8 mouse cellular contexts compared by ENCODE assay signal in the genomic region with DNA sequence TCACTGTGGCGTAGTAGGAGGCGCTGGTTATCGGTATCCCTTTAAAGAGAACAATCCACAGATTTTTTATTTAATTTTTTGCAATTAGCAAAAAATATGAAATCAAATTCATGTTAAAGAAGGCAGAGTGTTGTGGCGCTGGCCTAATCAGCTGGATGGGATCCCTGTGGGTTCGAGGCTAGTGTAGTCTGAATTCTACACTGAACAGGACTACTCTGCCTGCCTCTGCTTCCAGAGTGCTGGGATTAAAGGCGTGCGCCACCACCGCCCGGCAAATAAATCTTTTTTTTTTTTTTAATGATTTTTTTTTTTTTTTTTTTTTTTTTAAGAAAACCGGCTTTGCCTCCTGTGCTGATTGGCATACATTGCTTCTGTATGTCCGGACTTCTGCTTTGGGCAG. TPM values are rescaled to one million over a fixed set of nuclear protein-coding genes. Genes with fewer than 3 reads are reported as not detected.
DNase-seq lines count a peak whose midpoint lies in the region; ATAC-seq and TF ChIP-seq lines count a peak whose summit lies in the region.

No protein-coding gene starts in this region.

- H3K4me1 ChIP-seq in kidney, adult 2 months (ENCODE audit: control insufficient read depth, insufficient read depth, low read length) = peaks cover 9% of the 10 kb centered on the region; the same call in 1 of the 2 replicates
- H3K4me1 ChIP-seq in brown adipose tissue, adult 24 weeks (ENCODE audit: control insufficient read depth, insufficient read depth, insufficient read length, low read length) = peaks cover 5% of the 10 kb centered on the region; the same call in 1 of the 2 replicates
- H3K4me1 ChIP-seq in hindbrain, embryonic 14.5 days (replicated peaks; ENCODE audit: control insufficient read depth, insufficient read depth, low read length) = peaks cover 3% of the 10 kb centered on the region; the same call in 1 of the 2 replicates
- H3K4me1 ChIP-seq in midbrain, embryonic 14.5 days (ENCODE audit: control insufficient read depth, insufficient read depth, low read length) = peaks cover 4% of the 10 kb centered on the region; the same call in 1 of the 2 replicates

- H3K9me3 ChIP-seq in hindbrain, embryonic 14.5 days (ENCODE audit: control insufficient read depth, low read length) = peaks cover 18% of the 10 kb centered on the region
- H3K9me3 ChIP-seq in midbrain, embryonic 14.5 days (ENCODE audit: control insufficient read depth, low read length) = peaks cover 18% of the 10 kb centered on the region

- 39% methylated on average over 11 of the region's 11 CpGs for WGBS in kidney, adult 2 months
- WGBS in hindbrain, embryonic 14.5 days = 52% methylated on average over 10 of the region's 11 CpGs
- WGBS in midbrain, embryonic 14.5 days = 50% methylated on average over 11 of the region's 11 CpGs

- no peaks in the 10 kb centered on the region for H3K27me3 ChIP-seq in kidney, adult 2 months (replicated peaks; ENCODE audit: control insufficient read depth, insufficient read depth, low read length)
- H3K27me3 ChIP-seq in hindbrain, embryonic 14.5 days (ENCODE audit: control insufficient read depth, insufficient read depth, low read length) = no peaks in the 10 kb centered on the region
- H3K27me3 ChIP-seq in midbrain, embryonic 14.5 days (ENCODE audit: control insufficient read depth, insufficient read depth, low read length) = no peaks in the 10 kb centered on the region

- no peak overlapping the region for H3K27ac ChIP-seq in kidney, adult 2 months (ENCODE audit: insufficient read depth, low read depth, low read length)
- H3K27ac ChIP-seq in brown adipose tissue, adult 24 weeks (replicated peaks; ENCODE audit: low read depth, low read length) = no peak overlapping the region
- no peak overlapping the region for H3K27ac ChIP-seq in hindbrain, embryonic 14.5 days
- no peak overlapping the region for H3K27ac ChIP-seq in midbrain, embryonic 14.5 days (replicated peaks; ENCODE audit: low read depth, low read length)

- H3K4me2 ChIP-seq in hindbrain, embryonic 14.5 days (replicated peaks) = peak overlapping the region; percentile 87
- peak overlapping the region; percentile 92 for H3K4me2 ChIP-seq in midbrain, embryonic 14.5 days (ENCODE audit: low read length)

- ATAC-seq in hindbrain, embryonic 14.5 days (ENCODE audit: low FRiP score) = peak; percentile 68; the same call in 1 of the 2 replicates
- ATAC-seq in midbrain, embryonic 14.5 days (ENCODE audit: low FRiP score, low TSS enrichment) = no peak
- no peak for ATAC-seq in megakaryocyte progenitor cell, adult 5-6 weeks (replicated peaks; ENCODE audit: poor library complexity)

- intact Hi-C loops in gastrocnemius, postnatal 14 days (cut with DNase I; ENCODE audit: low total_unique reads) = loop anchor here (10.0 kb wide), 1 partner anchor 230 kb away; a partner anchor contains a TSS

- no peak for TF ChIP-seq POLR2A in kidney, adult 2 months (IDR thresholded peaks at IDR 0.05; ENCODE audit: low read depth, low read length)

- TF ChIP-seq CTCF in kidney, adult 2 months (conservative IDR thresholded peaks at IDR 0.05; ENCODE audit: insufficient read depth, insufficient read length, low read depth, low read length) = no peak

- peak overlapping the region; percentile 65 for H3K4me3 ChIP-seq in kidney, adult 2 months (ENCODE audit: insufficient read depth, low read depth, low read length)
- H3K4me3 ChIP-seq in brown adipose tissue, adult 24 weeks (ENCODE audit: insufficient read depth, low read depth, low read length) = peak overlapping the region; percentile 79
- H3K4me3 ChIP-seq in hindbrain, embryonic 14.5 days (replicated peaks; ENCODE audit: low read length) = peak overlapping the region; percentile 67
- H3K4me3 ChIP-seq in midbrain, embryonic 14.5 days (replicated peaks; ENCODE audit: low read depth, low read length) = peak overlapping the region; percentile 71

- H3K36me3 ChIP-seq in kidney, adult 2 months (ENCODE audit: control insufficient read depth, insufficient read depth, low read length) = peaks cover 9% of the 10 kb centered on the region
- peaks cover 35% of the 10 kb centered on the region for H3K36me3 ChIP-seq in hindbrain, embryonic 14.5 days (replicated peaks; ENCODE audit: control insufficient read depth, insufficient read depth)
- H3K36me3 ChIP-seq in midbrain, embryonic 14.5 days (ENCODE audit: control insufficient read depth, insufficient read depth, low read length) = peaks cover 21% of the 10 kb centered on the region

- no peak for DNase-seq in kidney, adult 2 months
- no peak for DNase-seq in kidney, postnatal 4 days
- DNase-seq in hindbrain, embryonic 14.5 days (ENCODE audit: low spot score) = no peak
- no peak for DNase-seq in midbrain, embryonic 14.5 days
- DNase-seq in cerebellum, postnatal 4 days (ENCODE audit: low spot score in 2 of 2) = no peak
- no peak for DNase-seq in gastrocnemius, postnatal 14 days

- peak overlapping the region; percentile 71 for H3K9ac ChIP-seq in hindbrain, embryonic 14.5 days
- H3K9ac ChIP-seq in midbrain, embryonic 14.5 days (replicated peaks; ENCODE audit: low read length) = peak overlapping the region; percentile 69

RNA-seq across cellular contexts. Expression of a gene that starts 0.7 kb away (rescaled TPM):
- polyA plus RNA-seq in kidney, adult 2 months (2012; rRNA removed) = 25.2 and 33.8 TPM in 2 replicates
- polyA plus RNA-seq in brown adipose tissue, adult 24 weeks (2012; ENCODE audit: insufficient read depth, insufficient read length, missing spikeins) = 30.3 and 32.8 TPM in 2 replicates
- polyA plus RNA-seq in hindbrain, embryonic 14.5 days (2014; fragmentation: Nextera tagmentation; extraction: Ambion mirVana) = 25.6 and 26.3 TPM in 2 replicates
- polyA plus RNA-seq in midbrain, embryonic 14.5 days (2014; fragmentation: Nextera tagmentation; extraction: Ambion mirVana) = 21.0 and 22.9 TPM in 2 replicates
- 17.3 and 20.6 TPM in 2 replicates for total RNA-seq in megakaryocyte progenitor cell, adult 5-6 weeks (2015)
- 11.4 and 11.8 TPM in 2 replicates for total RNA-seq in megakaryocyte progenitor cell, adult 5-6 weeks (2017)
- total RNA-seq in gastrocnemius, postnatal 14 days (2021) = 10 to 100 TPM; 10.1 to 10.5 TPM

RNA-seq across cellular contexts. Expression of a gene that starts 17.7 kb away (rescaled TPM):
- polyA plus RNA-seq in kidney, adult 2 months (2012; rRNA removed) = 7.1 and 9.0 TPM in 2 replicates
- polyA plus RNA-seq in brown adipose tissue, adult 24 weeks (2012; ENCODE audit: insufficient read depth, insufficient read length, missing spikeins) = 16.1 and 25.2 TPM in 2 replicates
- 24.3 and 24.9 TPM in 2 replicates for polyA plus RNA-seq in hindbrain, embryonic 14.5 days (2014; fragmentation: Nextera tagmentation; extraction: Ambion mirVana)
- polyA plus RNA-seq in midbrain, embryonic 14.5 days (2014; fragmentation: Nextera tagmentation; extraction: Ambion mirVana) = 24.6 and 26.0 TPM in 2 replicates
- 38.1 and 39.8 TPM in 2 replicates for total RNA-seq in megakaryocyte progenitor cell, adult 5-6 weeks (2015)
- total RNA-seq in megakaryocyte progenitor cell, adult 5-6 weeks (2017) = 17.7 and 27.0 TPM in 2 replicates
- total RNA-seq in gastrocnemius, postnatal 14 days (2021) = 1 to 10 TPM; 5.1 to 5.4 TPM

RNA-seq across cellular contexts. Expression of a gene that starts 18.8 kb away (rescaled TPM):
- polyA plus RNA-seq in kidney, adult 2 months (2012; rRNA removed) = 175 and 211 TPM in 2 replicates
- polyA plus RNA-seq in brown adipose tissue, adult 24 weeks (2012; ENCODE audit: insufficient read depth, insufficient read length, missing spikeins) = 379 and 394 TPM in 2 replicates
- 1,306 and 1,409 TPM in 2 replicates for polyA plus RNA-seq in hindbrain, embryonic 14.5 days (2014; fragmentation: Nextera tagmentation; extraction: Ambion mirVana)
- 1,214 and 1,754 TPM in 2 replicates for polyA plus RNA-seq in midbrain, embryonic 14.5 days (2014; fragmentation: Nextera tagmentation; extraction: Ambion mirVana)
- total RNA-seq in megakaryocyte progenitor cell, adult 5-6 weeks (2015) = 807 and 878 TPM in 2 replicates
- 1,846 and 2,313 TPM in 2 replicates for total RNA-seq in megakaryocyte progenitor cell, adult 5-6 weeks (2017)
- 100 to 1,000 TPM; 334 to 386 TPM for total RNA-seq in gastrocnemius, postnatal 14 days (2021)

RNA-seq across cellular contexts. Expression of a gene that starts 25.4 kb away (rescaled TPM):
- 0.22 and 0.31 TPM in 2 replicates for polyA plus RNA-seq in kidney, adult 2 months (2012; rRNA removed)
- 0.32 TPM in 1 of 2 replicates, not detected in the other for polyA plus RNA-seq in brown adipose tissue, adult 24 weeks (2012; ENCODE audit: insufficient read depth, insufficient read length, missing spikeins)
- 2.7 and 3.1 TPM in 2 replicates for polyA plus RNA-seq in hindbrain, embryonic 14.5 days (2014; fragmentation: Nextera tagmentation; extraction: Ambion mirVana)
- 1.3 and 2.3 TPM in 2 replicates for polyA plus RNA-seq in midbrain, embryonic 14.5 days (2014; fragmentation: Nextera tagmentation; extraction: Ambion mirVana)
- 0.20 TPM in 1 of 2 replicates, not detected in the other for total RNA-seq in megakaryocyte progenitor cell, adult 5-6 weeks (2015)
- total RNA-seq in megakaryocyte progenitor cell, adult 5-6 weeks (2017) = not detected in 2 replicates
- total RNA-seq in gastrocnemius, postnatal 14 days (2021) = under 1 TPM; 0.07 to 0.33 TPM
